Mouse (Mus musculus) midbrain, embryonic 13.5 days (tissue): ENCODE results near the gene Sec16a. TPM values are rescaled to one million over a fixed set of nuclear protein-coding genes. Genes with fewer than 3 reads are reported as not detected.

Source experiments
- ATAC-seq: fragments of 200-750 bp; cut with Nextera tagmentation; 2 replicates; pipeline ENCODE4 v1.8.0; 2017; ENCODE audit warnings: mild to moderate bottlenecking, moderate TSS enrichment, moderate library complexity
- H3K27ac ChIP-seq: fragments of 300-500 bp; sonication (generic); 2 replicates; pipeline ENCODE4 v1.5.1; 2015; ENCODE audit warnings: inconsistent platforms, mild to moderate bottlenecking, moderate library complexity
- H3K27me3 ChIP-seq: fragments of 300-500 bp; sonication (generic); 2 replicates; pipeline ENCODE4 v1.6.1; 2015; ENCODE audit warnings: mild to moderate bottlenecking, inconsistent platforms
- H3K36me3 ChIP-seq: fragments of 300-500 bp; sonication (generic); 2 replicates; pipeline ENCODE4 v1.6.1; 2015; ENCODE audit warnings: mild to moderate bottlenecking, inconsistent platforms
- H3K4me1 ChIP-seq: fragments of 300-500 bp; sonication (generic); replicated peaks from 2 replicates; pipeline ENCODE4 v1.6.1; 2015; ENCODE audit warnings: inconsistent platforms
- H3K4me2 ChIP-seq: fragments of 300-500 bp; sonication (generic); replicated peaks from 2 replicates; pipeline ENCODE4 v1.6.1; 2015; ENCODE audit warnings: moderate library complexity, mild to moderate bottlenecking, inconsistent platforms
- H3K4me3 ChIP-seq: fragments of 300-500 bp; sonication (generic); replicated peaks from 2 replicates; pipeline ENCODE4 v1.5.1; 2015; ENCODE audit warnings: mild to moderate bottlenecking, inconsistent platforms
- H3K9ac ChIP-seq: fragments of 300-500 bp; sonication (generic); replicated peaks from 2 replicates; pipeline ENCODE4 v1.6.1; 2015; ENCODE audit warnings: mild to moderate bottlenecking, inconsistent platforms
- H3K9me3 ChIP-seq: fragments of 300-500 bp; sonication (generic); 2 replicates; pipeline ENCODE4 v1.6.1; 2016; ENCODE audit warnings: mild to moderate bottlenecking, inconsistent platforms
- WGBS: fragments of 180-500 bp; shearing (Covaris S2); methylation state at CpG from one replicate; pipeline ENCODE4 v1.1.7; 2015; 5-methylcytosine and 5-hydroxymethylcytosine counted together
- polyA plus RNA-seq: library from polyadenylated mRNA; unstranded; fragments of >200 nt; fragmentation: Nextera tagmentation; extraction: Ambion mirVana; gene quantifications from 2 replicates; pipeline ENCODE4 v1.2.1, GENCODE M21; 2015

Sec16a gene
- polyA plus RNA-seq, 1 experiment from 2014 or later, result 22.8 TPM

- H3K4me2 ChIP-seq, result no peak overlapping the region
- H3K27ac ChIP-seq, result peak overlapping the region; percentile 95
- H3K36me3 ChIP-seq, result peaks cover 37% of the 10 kb centered on the region
- no peaks in the 10 kb centered on the region for H3K9me3 ChIP-seq
- no peak overlapping the region for H3K4me3 ChIP-seq
- 84% methylated on average over 10 of the region's 10 CpGs for WGBS
- H3K27me3 ChIP-seq, result no peaks in the 10 kb centered on the region
- no peak overlapping the region for H3K9ac ChIP-seq
- ATAC-seq, result no peak
- H3K4me1 ChIP-seq, result peaks cover 89% of the 10 kb centered on the region
These were observed 39.2 kb upstream of the Sec16a start for GRCm38 (mm10) chr2:26484169-26484568.

- Histone ChIP-seq H3K4me1 (peaks cover 89% of the 10 kb centered on the region), H3K27me3 (no peaks in the 10 kb centered on the region), H3K4me2 (no peak overlapping the region), H3K9me3 (no peaks in the 10 kb centered on the region), H3K9ac (0 out of 2 replicates have a peak overlapping the region, but pooled peaks have one; percentile 21), H3K36me3 (peaks cover 43% of the 10 kb centered on the region), H3K4me3 (no peak overlapping the region), H3K27ac (peak overlapping the region; percentile 40; the same call in 1 of the 2 replicates)
- 72% methylated on average over 13 of the region's 13 CpGs for WGBS
- no peak for ATAC-seq
These were observed 38.3 kb upstream of the Sec16a start for GRCm38 (mm10) chr2:26483230-26483869.

DNA sequence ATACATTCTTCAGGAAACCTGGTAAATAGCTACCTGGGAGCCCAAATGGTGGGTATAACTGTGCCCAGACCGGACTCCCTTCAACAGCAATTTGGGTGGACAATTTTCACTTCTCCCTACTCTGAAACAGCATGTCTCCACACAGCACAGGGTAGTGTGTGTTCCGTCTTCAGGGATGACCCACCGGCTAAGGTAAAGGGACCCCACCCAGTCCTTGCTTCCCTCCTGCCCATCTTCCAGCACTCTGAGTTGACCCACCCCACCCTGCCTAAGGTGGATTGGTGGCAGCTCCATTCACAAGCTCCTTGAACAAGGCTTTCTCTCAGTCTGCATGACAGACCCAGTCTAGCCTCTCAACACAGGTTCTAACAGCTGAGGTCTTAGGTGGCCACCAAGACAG, 37.8 kb upstream of the Sec16a start:
- Histone ChIP-seq H3K36me3 (peaks cover 49% of the 10 kb centered on the region), H3K4me1 (peaks cover 88% of the 10 kb centered on the region), H3K9ac (0 out of 2 replicates have a peak overlapping the region, but pooled peaks have one; percentile 21), H3K4me3 (no peak overlapping the region), H3K4me2 (no peak overlapping the region), H3K27ac (peak overlapping the region; percentile 40; the same call in 1 of the 2 replicates), H3K9me3 (no peaks in the 10 kb centered on the region), H3K27me3 (no peaks in the 10 kb centered on the region)
- 90% methylated on average over 3 of the region's 3 CpGs for WGBS
- no peak for ATAC-seq

GRCm38 (mm10) chr2:26481724-26482495, 36.9 kb upstream of the Sec16a start:
- peaks cover 85% of the 10 kb centered on the region for H3K4me1 ChIP-seq
- 89% methylated on average over 10 of the region's 10 CpGs for WGBS
- H3K27me3 ChIP-seq, result no peaks in the 10 kb centered on the region
- H3K4me2 ChIP-seq, result no peak overlapping the region
- H3K9me3 ChIP-seq, result no peaks in the 10 kb centered on the region
- H3K4me3 ChIP-seq, result no peak overlapping the region
- H3K9ac ChIP-seq, result 0 out of 2 replicates have a peak overlapping the region, but pooled peaks have one; percentile 21
- no peak for ATAC-seq
- H3K36me3 ChIP-seq, result peaks cover 57% of the 10 kb centered on the region
- H3K27ac ChIP-seq, result peak overlapping the region; percentile 40; the same call in 1 of the 2 replicates

GRCm38 (mm10) chr2:26480911-26481310, 35.9 kb upstream of the Sec16a start:
- no peak overlapping the region for H3K4me3 ChIP-seq
- WGBS, result 93% methylated on average over 12 of the region's 12 CpGs
- 0 out of 2 replicates have a peak overlapping the region, but pooled peaks have one; percentile 7 for H3K27ac ChIP-seq
- peaks cover 67% of the 10 kb centered on the region for H3K36me3 ChIP-seq
- no peak overlapping the region for H3K4me2 ChIP-seq
- no peaks in the 10 kb centered on the region for H3K9me3 ChIP-seq
- peaks cover 85% of the 10 kb centered on the region for H3K4me1 ChIP-seq
- no peaks in the 10 kb centered on the region for H3K27me3 ChIP-seq
- ATAC-seq, result no peak
- H3K9ac ChIP-seq, result no peak overlapping the region

- Histone ChIP-seq H3K4me3 (no peak overlapping the region), H3K27me3 (no peaks in the 10 kb centered on the region), H3K9me3 (no peaks in the 10 kb centered on the region)
These were observed 33.7 kb upstream of the Sec16a start for GRCm38 (mm10) chr2:26478685-26479205.

GRCm38 (mm10) chr2:26477911-26478310, 32.9 kb upstream of the Sec16a start:
- 97% methylated on average over 7 of the region's 7 CpGs for WGBS
- Histone ChIP-seq H3K27me3 (no peaks in the 10 kb centered on the region), H3K9me3 (no peaks in the 10 kb centered on the region), H3K4me1 (peaks cover 73% of the 10 kb centered on the region), H3K27ac (peak overlapping the region; percentile 59), H3K9ac (no peak overlapping the region), H3K36me3 (peaks cover 72% of the 10 kb centered on the region), H3K4me2 (no peak overlapping the region), H3K4me3 (no peak overlapping the region)
- ATAC-seq, result no peak

More at GRCm38 (mm10) chr2:26478685-26479205, 33.7 kb upstream of the Sec16a start:
- ATAC-seq, result peak; percentile 71
- peaks cover 67% of the 10 kb centered on the region for H3K36me3 ChIP-seq
- WGBS, result 84% methylated on average over 2 of the region's 2 CpGs
- no peak overlapping the region for H3K4me2 ChIP-seq
- H3K4me1 ChIP-seq, result peaks cover 81% of the 10 kb centered on the region
- peak overlapping the region; percentile 24; the same call in 1 of the 2 replicates for H3K9ac ChIP-seq
- H3K27ac ChIP-seq, result peak overlapping the region; percentile 65

DNA sequence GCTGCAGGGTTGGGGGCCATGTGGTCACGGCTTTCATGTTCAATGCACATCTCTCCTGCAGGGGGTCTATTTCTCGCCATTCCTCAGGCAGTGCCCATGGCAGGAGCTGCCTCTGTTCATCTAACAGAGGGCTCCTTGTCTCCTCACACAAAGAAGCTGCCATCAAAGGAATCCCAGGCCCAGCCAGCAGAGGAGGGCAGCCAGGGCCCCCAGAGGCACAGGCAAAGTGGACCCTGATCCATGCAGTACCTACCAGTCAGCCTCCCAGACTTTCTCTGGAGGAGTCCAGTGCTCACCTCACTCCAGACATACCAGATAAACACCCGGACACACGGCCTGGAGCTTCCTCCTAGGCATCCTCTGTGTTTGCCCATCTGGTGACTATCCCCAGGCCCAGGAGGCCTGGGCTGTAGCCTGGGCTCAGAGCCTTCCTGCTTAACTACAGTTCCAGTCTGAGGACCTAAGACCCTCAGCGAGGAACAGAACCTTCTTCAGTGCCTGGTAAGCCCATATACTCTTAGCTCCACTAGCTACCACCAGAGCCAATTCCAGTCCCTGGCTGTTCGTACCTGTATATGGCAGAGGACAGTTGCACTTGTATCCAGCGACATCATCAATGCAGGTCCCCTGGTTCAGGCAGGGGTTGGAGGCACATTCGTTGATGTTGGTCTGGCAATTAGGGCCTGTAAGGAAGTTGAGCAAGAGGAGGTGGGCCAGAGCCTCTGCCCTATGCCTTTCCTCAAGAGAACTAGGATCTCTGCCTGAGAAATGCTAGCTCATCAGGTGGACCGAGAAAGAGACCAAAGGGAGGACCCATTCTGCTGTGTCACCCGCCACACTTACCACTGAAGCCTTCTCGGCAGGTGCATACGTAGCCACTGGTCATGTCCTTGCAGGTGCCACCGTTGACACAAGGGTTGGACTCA, 30.8 kb upstream of the Sec16a start:
- H3K4me1 ChIP-seq, result peaks cover 61% of the 10 kb centered on the region

GRCm38 (mm10) chr2:26474789-26475504, 29.9 kb upstream of the Sec16a start:
- Histone ChIP-seq H3K9me3 (no peaks in the 10 kb centered on the region), H3K4me1 (peaks cover 55% of the 10 kb centered on the region), H3K27me3 (no peaks in the 10 kb centered on the region), H3K27ac (peak overlapping the region; percentile 80), H3K36me3 (peaks cover 81% of the 10 kb centered on the region), H3K9ac (no peak overlapping the region), H3K4me2 (no peak overlapping the region), H3K4me3 (no peak overlapping the region)
- no peak for ATAC-seq
- 39% methylated on average over 9 of the region's 9 CpGs for WGBS

More for the DNA sequence above, 30.8 kb upstream of the Sec16a start:
- ATAC-seq, result peak; percentile 76
- Histone ChIP-seq H3K27ac (peak overlapping the region; percentile 80), H3K36me3 (peaks cover 80% of the 10 kb centered on the region), H3K4me2 (no peak overlapping the region), H3K27me3 (no peaks in the 10 kb centered on the region), H3K9me3 (no peaks in the 10 kb centered on the region), H3K4me3 (no peak overlapping the region), H3K9ac (0 out of 2 replicates have a peak overlapping the region, but pooled peaks have one; percentile 24)
- 67% methylated on average over 13 of the region's 13 CpGs for WGBS

GRCm38 (mm10) chr2:26472312-26473090, 27.5 kb upstream of the Sec16a start:
- Histone ChIP-seq H3K36me3 (peaks cover 83% of the 10 kb centered on the region), H3K4me1 (peaks cover 31% of the 10 kb centered on the region), H3K9ac (no peak overlapping the region), H3K27me3 (no peaks in the 10 kb centered on the region), H3K4me3 (no peak overlapping the region), H3K27ac (no peak overlapping the region), H3K4me2 (no peak overlapping the region), H3K9me3 (no peaks in the 10 kb centered on the region)
- no peak for ATAC-seq
- WGBS, result 93% methylated on average over 11 of the region's 11 CpGs
